Mouse (Mus musculus): Measurements from ENCODE around the gene Pard3b.

Pard3b gene

DNA sequence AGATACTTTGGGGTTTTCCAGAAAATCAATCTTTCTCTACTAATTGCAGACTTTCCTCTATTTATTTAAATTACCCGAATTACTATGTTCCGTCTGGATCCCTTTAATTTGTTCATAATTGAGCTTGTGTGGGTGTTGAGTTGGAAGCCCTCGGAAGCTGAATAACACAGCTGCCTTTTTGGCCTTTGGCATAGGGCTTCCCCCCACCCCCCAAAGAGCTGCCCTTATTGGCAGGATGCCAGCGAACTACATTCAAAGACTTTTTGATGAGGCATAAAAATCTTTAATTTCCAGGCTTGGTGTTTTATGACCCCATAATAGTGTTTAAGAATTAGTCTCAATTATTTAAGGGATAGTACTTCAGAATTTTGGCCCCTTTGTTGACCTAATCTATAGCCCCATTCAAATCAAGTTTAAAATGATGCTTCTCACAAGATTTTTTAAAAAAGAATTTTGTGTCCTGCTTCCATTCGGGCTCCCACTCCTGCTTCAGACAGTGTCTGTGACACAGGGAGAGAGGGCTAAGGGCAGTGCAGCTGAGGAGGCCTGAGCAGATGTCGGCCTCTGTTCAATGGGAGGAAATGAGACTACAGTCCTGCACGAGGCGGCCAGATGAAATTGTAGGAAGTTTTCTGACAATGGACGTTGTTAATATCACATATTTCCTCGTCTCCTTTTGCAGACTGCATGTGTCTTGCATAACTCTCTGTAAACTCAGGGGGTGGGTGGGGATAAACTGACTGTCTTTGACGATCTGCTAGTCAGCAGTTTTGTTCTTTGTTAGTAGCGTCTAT, 605.8 kb downstream of the Pard3b start:
- DNase-seq (ENCODE audit: low spot score in 2 of 2), result no peak

DNA sequence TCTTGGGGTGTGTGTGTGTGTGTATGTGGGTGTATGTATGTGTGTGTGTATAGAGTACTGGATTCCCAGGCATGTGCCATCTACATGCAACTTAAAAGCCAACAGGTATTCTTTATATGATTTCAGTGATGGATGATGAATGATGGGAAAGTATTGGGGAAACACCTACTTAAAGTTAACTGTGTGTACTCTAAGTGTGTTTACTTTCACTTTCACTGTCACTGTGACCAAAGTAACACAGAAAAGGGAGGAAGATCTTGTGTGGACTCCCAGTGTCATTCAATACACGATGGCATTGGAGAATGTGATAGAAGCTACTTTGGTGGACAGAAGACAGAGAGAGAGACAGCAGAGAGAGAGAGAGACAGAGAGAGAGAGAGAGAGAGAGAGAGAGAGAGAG, 613.8 kb downstream of the Pard3b start:
- DNase-seq (ENCODE audit: low spot score in 2 of 2), result no peak

DNA sequence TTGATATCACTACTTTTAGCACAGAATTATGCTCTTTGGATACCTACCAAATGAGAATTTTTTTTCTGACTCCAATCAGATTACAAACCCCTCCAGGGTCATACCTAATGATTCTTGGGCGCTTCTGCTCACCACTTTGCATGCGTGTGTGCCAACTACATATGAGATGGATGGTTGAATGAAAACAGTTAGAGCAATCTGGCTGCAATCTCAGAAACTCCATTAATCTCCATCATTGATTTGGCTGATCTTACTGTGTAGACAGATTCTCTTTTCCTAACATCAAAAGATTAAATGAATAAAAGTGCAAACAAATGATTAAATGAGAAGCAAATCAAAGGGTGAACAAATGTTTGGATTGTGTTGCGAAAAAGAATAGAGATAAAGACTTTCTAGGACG, 615.7 kb downstream of the Pard3b start:
- no peak for DNase-seq (ENCODE audit: low spot score in 2 of 2)

DNA sequence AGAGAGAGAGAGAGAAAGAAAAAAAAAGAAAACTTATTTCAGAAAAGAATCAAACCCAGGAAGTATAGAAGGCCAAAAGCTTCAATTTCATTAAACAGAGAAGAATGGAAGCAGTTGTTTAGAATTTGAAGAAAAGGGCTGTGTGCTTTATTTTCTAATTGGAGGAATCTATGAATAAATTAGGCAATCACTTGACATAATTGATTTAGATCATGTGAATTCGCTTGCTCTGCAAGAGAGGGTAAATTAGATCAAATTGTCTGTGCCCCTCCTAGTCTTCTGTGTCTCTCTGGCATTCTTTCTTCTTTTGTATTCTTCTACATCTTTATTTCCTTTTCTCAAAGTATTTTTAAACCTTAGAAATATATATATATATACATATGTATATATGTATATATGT, 616.3 kb downstream of the Pard3b start:
- DNase-seq (ENCODE audit: low spot score in 2 of 2), result no peak

DNA sequence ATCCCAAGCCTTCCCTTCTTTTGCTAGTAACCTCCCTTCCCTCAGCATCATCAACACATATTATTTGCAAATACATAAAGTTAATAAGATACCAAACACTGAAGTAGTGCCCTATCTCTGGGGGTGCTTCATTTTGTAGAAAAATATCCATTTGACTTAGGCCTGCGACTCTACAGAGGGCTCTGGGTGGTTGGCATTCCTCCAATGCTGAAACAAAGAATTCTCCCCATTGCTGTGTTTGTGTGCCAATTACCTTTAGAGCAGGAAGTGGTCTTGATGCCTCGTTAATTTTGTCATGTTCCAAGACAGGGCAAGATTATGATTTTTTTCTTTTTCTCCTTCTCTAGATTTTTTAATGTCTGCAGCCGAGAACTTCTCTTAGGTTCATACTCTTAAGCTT, 637.8 kb downstream of the Pard3b start:
- no peak for DNase-seq (ENCODE audit: low spot score in 2 of 2)

DNA sequence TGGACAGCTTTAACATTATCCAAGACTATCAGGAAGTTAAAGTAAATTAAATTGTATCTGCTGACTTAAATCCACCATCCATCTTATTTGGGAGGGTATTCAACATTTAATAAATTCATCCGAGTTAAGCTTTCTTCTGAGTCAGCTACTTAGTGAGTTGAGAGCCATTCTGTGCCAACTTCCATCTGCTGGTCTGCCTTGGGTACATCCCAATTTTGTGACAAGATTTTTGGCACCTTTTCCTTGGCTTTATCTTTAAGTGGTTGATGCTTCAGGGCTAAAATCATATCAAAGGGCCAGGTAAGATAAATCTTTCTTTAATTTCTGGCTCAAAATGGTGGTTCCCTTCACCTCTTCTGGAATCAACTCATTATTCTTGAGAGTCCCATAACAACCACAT, 640.0 kb downstream of the Pard3b start:
- no peak for DNase-seq (ENCODE audit: low spot score in 2 of 2)

DNA sequence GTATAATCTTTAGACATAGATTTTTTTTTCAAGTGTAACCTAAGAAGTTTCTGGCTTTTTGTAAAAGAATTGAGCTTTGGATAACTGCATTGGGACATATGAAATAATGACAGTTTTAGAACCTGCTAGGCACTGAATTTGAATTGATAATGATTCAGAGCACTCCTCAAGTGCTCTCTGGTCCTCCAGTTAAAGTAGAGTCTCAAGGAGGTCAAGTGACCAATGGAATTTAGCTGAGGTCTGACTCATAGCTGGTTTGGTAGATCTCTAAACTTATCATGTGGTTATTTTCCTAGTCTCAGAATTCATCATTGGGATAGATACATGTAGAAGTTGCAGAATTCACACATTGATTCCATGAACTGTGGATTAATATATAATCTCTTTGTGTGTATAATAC, 642.0 kb downstream of the Pard3b start:
- DNase-seq (ENCODE audit: low spot score in 2 of 2), result no peak

DNA sequence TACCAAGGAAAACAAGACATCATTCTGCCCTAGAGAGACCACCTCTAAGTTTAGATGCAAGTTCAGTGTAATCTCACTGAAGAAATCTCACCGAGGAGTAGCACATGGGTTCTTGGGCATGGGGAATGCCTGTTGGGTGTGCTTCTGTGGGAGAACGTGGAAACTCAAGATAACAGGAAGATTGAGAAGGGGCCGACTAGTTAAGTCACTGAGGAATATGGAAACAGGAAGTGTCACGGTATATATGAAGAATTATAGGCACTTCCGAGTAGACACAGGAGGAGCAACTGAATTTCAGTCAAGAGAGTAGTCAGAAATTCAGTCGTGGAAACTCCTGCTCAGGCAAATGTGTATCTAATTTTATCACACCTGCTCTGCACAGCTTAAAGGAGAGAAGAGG, 644.2 kb downstream of the Pard3b start:
- DNase-seq (ENCODE audit: low spot score in 2 of 2), result no peak

DNA sequence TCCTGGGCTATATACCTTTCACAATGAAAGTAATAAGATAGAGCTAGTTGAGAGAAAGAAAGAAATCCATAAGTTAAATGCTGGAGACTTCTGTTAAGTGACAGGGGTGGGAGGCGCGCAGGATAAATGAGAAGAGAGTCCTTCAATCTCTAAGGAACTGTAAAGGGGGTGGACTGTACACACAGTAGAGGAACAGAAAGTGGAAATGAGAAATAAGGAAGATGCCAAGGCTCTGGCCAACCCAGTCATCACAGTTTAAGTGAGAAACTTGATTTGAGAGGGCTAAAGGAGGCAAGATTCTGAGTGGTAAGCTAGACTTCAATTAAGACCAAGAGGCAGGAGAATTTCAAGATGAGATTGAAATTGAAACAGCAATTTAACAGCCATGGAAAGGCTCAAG, 645.0 kb downstream of the Pard3b start:
- no peak for DNase-seq (ENCODE audit: low spot score in 2 of 2)

DNA sequence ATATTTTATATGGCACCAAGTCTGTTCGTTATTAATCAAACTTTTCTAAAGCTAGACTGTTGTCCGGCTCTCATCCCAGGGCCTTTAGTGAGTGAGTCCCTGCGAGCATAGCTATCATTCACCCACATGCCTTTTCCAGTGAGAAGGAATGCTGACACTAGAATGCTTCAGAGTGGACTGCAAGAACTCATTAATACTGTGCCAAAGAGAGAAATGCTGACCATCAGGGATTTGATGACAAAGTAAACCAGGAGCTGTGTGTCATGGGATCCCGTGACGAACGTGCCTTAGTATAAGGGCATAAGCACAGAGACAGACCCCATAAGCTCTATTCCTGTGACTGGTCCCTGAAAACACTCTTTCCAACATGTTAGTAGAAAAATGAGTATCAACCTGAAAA, 670.8 kb downstream of the Pard3b start:
- DNase-seq (ENCODE audit: low spot score in 2 of 2), result no peak

DNA sequence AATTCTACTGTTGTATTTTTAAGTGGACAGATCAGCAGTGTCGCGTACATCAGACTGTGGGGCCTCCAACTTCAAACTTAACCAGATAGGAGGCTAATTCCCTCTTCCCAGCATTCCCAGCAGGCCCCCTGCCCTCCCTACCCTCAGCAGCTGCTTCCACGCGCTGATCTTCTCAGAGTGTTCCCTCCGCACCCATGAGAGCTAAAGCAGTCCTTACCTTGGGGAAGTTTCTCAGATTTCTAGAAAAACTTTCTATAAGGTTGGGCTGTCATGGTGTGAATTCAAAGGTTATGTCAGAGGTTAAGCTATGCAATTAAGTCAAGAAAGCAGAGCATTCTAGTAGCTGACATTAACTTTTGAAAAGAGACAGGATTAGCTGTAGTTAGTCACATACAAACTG, 686.6 kb downstream of the Pard3b start:
- DNase-seq (ENCODE audit: low spot score in 2 of 2), result no peak

DNA sequence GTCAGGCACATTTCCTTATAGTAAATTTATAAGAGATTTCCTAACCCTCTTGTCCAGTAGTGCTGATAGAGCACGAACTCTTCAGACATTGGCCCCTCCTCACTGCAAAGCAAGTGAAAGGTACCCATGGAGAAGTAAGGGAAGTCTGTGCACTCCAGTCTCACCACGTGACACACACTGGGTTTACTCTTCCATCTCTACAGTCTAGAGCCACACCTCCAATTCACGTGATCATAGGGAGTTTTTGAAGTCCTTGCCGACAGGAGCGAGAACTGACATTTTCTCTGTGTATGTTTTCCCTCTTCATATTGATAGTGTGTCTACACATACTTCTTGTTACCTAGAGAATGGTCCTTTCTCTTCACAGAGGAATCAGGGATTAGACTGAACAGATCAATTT, 689.1 kb downstream of the Pard3b start:
- DNase-seq (ENCODE audit: low spot score in 2 of 2), result no peak

DNA sequence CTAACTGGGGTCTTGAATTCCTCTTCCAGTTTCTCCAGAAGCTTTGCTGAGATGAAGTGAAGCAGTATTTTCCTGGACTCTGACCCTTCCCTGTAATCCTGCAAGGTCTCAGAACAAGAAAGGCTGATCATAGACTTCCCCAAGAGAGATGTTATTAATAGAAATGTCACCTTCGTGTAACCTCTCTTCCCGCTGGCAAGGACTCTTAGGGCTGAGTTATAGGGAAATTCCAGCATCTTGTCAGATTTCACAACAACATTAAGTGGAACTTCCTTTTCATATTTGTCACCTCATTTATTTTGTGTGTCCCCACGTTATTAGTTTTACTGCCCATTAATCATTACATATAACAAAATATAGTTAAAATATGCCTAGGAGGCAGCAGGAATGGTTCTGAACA, 690.2 kb downstream of the Pard3b start:
- no peak for DNase-seq (ENCODE audit: low spot score in 2 of 2)

DNA sequence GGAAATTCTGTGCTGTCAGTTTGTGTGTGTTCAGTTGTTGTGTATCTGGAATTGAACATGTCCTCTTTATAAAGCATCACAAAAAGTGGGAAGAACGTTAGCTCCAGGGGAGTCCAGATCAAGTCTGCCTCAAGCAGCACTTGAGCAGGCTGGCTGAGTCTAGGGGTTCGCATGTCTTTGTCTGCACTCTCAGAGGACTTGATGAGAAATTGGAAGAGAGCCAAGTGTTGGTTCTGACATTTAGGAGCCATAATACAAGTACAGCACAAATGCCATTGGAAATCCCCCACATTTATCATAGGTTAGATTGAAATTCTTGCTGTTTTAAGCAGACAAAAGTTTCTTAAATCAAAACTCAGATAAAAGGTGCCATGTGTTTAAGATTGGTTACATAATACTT, 694.4 kb downstream of the Pard3b start:
- DNase-seq (ENCODE audit: low spot score in 2 of 2), result no peak

DNA sequence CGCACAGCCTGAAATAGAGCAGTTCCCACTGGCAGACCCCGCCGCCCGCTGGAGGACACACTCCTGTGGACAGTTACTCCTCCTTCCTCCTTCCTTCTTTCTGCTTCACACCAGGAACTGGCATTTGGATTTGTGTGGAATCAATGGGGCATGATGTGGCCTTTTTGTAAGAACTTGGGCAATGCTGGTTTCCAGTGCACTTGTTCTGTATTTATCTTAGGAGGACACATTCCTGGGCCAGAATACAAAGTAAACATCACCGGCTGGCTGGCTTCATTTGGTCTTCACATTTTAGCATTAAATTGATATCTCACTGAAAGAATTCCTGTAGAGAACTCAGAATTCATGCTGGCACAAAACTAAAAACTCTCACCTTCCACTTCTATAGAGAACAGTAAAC, 695.6 kb downstream of the Pard3b start:
- DNase-seq (ENCODE audit: low spot score in 2 of 2), result no peak

DNA sequence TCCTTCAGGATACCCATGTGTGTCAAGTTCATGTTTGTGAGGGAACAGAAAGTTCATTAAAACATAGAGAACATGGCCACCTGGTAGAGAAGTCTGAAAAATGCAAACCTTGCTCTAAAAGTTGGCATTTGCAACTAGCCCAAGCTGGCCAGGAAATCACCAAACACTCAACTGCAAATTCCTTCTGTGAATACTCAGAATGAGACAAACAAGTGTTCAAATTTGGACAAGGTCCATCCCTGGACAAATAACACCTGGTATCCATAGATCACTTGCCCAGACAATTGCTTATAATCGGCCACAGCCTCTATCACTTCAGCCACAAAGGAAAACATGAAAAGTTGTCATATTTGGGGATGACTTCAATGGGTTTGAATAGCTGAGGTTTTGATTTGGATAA, 701.6 kb downstream of the Pard3b start:
- no peak for DNase-seq (ENCODE audit: low spot score in 2 of 2)

DNA sequence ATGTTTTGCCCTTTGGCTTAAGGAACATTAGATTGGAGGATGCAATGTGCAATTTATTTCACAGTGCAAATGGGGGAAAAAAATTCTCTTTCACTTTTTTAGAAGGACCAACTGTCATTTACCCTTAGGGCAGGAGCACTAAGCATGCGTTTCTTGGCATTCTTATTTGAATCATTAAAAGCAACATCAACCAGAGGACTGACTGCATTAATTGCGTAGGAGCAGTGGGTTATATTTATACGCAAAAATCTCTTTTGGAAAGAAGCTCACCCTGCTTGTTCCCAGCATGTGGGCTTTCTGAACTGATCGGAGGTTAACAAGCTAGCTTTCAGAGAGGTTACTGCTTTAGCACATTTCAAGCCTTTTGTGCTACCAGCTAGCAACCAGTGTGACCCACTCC, 705.7 kb downstream of the Pard3b start:
- no peak for DNase-seq (ENCODE audit: low spot score in 2 of 2)

DNA sequence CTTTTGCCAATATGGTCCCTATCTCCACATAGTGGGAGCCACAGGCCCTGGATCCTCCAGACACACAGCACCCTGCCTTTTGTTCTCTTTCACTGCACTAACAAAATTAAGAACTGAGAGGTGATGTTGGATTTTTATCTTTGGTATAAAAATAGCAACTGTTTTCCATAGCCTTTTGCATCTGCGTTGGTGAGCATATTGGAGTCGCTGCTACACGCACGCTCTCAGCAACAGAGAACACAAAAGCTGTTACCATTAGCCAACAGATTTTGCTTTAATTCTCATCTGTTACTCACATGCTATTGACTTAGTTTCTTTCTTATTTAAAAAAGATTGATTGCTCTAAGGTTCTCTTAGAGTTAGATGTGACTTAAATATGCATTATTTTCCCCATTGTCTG, 709.7 kb downstream of the Pard3b start:
- no peak for DNase-seq (ENCODE audit: low spot score in 2 of 2)

DNA sequence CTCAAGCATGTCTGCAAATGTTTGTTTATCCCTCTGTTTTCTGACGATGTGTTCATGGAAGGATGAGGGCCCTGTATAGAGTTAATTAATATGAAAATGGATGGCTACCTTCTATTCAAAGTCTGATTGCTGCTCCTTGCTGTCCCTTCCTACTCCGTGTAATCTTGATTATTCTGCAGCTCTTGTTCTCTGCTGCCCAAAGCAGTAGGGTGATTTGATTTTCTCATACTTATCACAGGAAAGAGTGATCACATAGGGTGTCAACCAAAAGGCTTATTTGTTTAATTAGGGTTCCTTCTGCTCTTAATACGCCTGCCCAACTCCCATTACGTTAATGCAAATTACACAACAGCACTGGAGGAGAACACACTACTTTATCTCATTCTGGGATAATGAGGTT, 716.9 kb downstream of the Pard3b start:
- no peak for DNase-seq (ENCODE audit: low spot score in 2 of 2)

DNA sequence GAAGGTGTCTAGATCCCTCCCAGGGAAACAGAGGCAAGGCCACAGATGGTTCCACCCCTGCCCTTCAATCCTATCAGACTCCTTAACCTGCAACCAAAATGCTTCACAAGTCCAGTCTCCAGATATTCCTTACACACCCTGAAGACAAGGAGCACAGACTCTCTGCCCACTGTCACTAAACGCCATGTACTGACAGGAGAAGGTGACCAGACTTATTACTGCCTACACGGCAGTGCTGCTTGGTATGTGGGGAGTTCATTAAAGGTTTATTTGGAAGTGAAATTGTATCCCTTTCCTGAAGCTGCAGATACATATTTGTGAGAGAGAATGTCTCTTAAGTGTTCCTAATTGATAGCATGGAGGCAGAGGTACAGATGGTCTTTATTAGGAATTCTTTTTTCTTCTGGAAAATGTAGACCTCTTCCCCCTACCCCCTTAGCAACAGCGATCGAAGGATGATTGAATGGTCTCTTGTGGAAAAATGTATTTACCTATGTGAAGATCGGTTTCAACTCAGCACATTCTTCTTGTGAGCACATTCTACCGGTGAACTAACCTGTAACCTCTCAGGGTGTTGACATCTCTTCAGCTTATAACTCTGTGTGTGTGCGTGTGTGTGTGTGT, 735.9 kb downstream of the Pard3b start:
- DNase-seq (ENCODE audit: low spot score in 2 of 2), result no peak

DNA sequence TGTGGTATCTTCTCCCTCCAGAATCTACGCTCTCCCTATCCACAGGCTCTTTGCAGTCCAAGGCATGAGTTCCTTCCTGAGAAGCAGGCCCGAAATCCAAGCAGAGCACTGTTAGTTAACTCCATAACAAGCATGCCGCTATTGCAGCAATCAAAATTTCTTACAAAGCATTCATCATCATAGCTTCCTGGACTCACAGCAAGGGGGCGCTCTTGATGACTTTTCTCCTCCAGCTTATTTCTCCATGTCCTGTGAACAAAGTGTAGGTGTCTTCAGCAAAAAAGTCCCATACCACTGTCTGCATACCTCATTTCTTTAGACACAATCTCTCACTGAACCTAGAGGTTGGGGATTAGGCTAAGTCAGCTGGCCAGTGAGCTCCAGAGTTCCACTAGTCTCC, 739.7 kb downstream of the Pard3b start:
- DNase-seq (ENCODE audit: low spot score in 2 of 2), result no peak

DNA sequence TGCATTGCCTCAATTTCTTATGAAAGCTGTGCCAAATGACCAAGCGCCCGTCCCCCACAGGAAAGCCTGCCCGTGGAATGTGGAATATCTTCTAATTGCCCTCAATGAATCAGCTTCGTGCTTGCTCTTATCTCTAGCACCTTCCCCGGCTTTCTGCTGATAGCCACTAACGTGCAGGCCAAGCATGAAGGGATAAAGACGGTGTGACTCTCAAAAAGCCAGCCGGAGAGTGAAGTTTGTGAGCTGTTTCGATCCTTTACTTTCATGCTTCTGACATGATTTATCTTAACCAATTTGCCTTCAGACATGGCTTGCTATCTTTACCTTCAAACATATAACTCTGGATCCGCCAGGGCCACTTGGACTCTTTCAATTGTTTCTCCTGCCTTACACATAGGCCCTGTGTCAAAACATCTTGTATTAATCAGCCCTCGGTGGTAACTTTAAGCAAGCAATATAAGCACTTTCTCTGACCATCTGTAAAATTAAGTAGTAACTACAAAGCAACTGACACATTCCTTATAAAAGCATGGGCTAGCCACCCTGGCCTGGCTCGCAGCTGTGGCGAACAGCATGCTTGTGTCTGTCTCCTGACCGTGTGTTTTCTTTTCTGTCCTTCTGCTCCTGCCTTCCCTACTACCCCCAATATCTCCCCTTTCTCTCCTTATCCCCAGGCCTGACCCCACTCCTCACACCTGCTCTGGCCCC, 744.3 kb downstream of the Pard3b start:
- DNase-seq (ENCODE audit: low spot score in 2 of 2), result no peak

DNA sequence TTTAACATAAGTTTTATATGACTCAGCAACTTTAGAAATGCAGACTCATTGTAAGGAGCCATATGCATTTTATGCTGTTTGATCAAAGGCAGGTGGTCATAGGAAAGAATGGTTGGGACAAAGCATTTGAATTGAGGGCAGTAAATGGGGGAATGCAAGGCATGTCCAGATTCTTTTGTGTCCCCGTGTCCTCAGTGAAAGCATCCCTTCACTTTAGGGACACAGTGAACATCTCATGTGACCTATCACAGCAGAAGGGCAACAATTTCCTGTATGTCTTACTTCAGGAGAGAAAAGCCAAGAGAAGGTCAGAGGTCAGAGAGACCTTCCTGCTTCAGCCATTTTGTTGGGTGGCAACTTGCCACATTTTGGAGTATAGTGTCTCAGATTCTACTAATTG, 745.6 kb downstream of the Pard3b start:
- DNase-seq (ENCODE audit: low spot score in 2 of 2), result no peak

Data from left cerebral cortex, adult 9 months (tissue).